Mouse (Mus musculus) monocyte, adult 5-6 weeks (primary cell): ENCODE measurements around the gene Il17rb. TPM values are rescaled to one million over a fixed set of nuclear protein-coding genes. Genes with fewer than 3 reads are reported as not detected.

ENCODE experiments used
- ATAC-seq: fragments of 153-309, 156-312 bp; replicated peaks from 2 replicates; pipeline ENCODE4 v1.8.0; 2017; ENCODE audit warnings: mild to moderate bottlenecking; ENCODE audit not compliant: low TSS enrichment, insufficient number of reproducible peaks, severe bottlenecking, poor library complexity, low FRiP score
- total RNA-seq: library from RNA; stranded (forward); fragments of 200-1000, 200-491, 200-594 nt; gene quantifications from 3 replicates; pipeline ENCODE4 v1.2.3, GENCODE M21; 2017

Il17rb gene
- total RNA-seq, 1 experiment from 2014 or later = not detected

- peak; percentile 66 for ATAC-seq
Measured at GRCm38 (mm10) chr14:29978254-29979204, 30.2 kb downstream of the Il17rb start, which contains the start of gene Actr8. TSS of gene Actr8 (plus strand) at chr14:29978337.

- no peak for ATAC-seq
Measured at GRCm38 (mm10) chr14:29976927-29977326, 31.8 kb downstream of the Il17rb start.

GRCm38 (mm10) chr14:29971993-29972392, 36.7 kb downstream of the Il17rb start:
- ATAC-seq = no peak

GRCm38 (mm10) chr14:29971446-29971845, 37.2 kb downstream of the Il17rb start:
- ATAC-seq = no peak

GRCm38 (mm10) chr14:29968075-29968821, 40.4 kb downstream of the Il17rb start, which contains the start of gene Selenok:
TSS of gene Selenok (plus strand) at chr14:29968308.
- ATAC-seq = peak; percentile 99

GRCm38 (mm10) chr14:29967611-29968010, 41.1 kb downstream of the Il17rb start:
- ATAC-seq = no peak

GRCm38 (mm10) chr14:29957393-29957792, 51.3 kb downstream of the Il17rb start:
- 0 out of 2 replicates have a peak, but pooled peaks have one; percentile 13 for ATAC-seq

GRCm38 (mm10) chr14:29950805-29951204, 57.9 kb downstream of the Il17rb start:
- ATAC-seq = peak; percentile 95

- ATAC-seq = no peak
Measured at GRCm38 (mm10) chr14:29946761-29947309, 61.9 kb downstream of the Il17rb start.

Other genes starting within 250 kb of the Il17rb start
- 363 to 500 TPM (median 474 TPM) in 3 replicates for gene Selenok, start 40.6 kb downstream of the Il17rb start, total RNA-seq
- 36.7 to 66.2 TPM (median 39.9 TPM) in 3 replicates for gene Actr8, start 30.6 kb downstream of the Il17rb start, total RNA-seq
- 0.19 to 0.21 TPM in 2 of 3 replicates, not detected in the other for gene Chdh, start 127 bp upstream of the Il17rb start, total RNA-seq